Mouse (Mus musculus): ENCODE results near the gene Ppp1r9b. TPM values are rescaled to one million over a fixed set of nuclear protein-coding genes. Genes with fewer than 3 reads are reported as not detected.
"Not testable (repeated sequence)": the region's sequence is repeated elsewhere in the genome, so short reads cannot be mapped to it uniquely, and the experiment has no call there.

Ppp1r9b gene
- polyA plus RNA-seq, 1 experiment from 2014 or later, result 8.6 TPM

- 88% methylated on average over 4 of the region's 4 CpGs for WGBS
- H3K27ac ChIP-seq (replicated peaks in 1 of 2; ENCODE audit: control insufficient read depth in 1 of 2, insufficient read depth in 1 of 2, low read depth in 2 of 2, low read length in 2 of 2); H3K36me3 ChIP-seq (ENCODE audit: control insufficient read depth, insufficient read depth, low read length); H3K27me3 ChIP-seq (ENCODE audit: control insufficient read depth, insufficient read depth, low read length); H3K9ac ChIP-seq (ENCODE audit: low read length); ATAC-seq (ENCODE audit: insufficient number of reproducible peaks, insufficient read depth, low FRiP score, low read depth); H3K4me3 ChIP-seq (ENCODE audit: control insufficient read depth in 1 of 2, insufficient read depth in 1 of 2, low read depth in 1 of 2, low read length in 2 of 2); H3K9me3 ChIP-seq (ENCODE audit: control insufficient read depth, low read length); H3K4me2 ChIP-seq (ENCODE audit: low read length): not testable (repeated sequence)
- peaks cover 13 to 19% of the 10 kb centered on the region in 2 experiments for H3K4me1 ChIP-seq (ENCODE audit: control insufficient read depth in 2 of 2, insufficient read depth in 2 of 2, low read length in 2 of 2)
Observed at GRCm38 (mm10) chr11:94969709-94970108, 21.1 kb upstream of the Ppp1r9b start.

DNA sequence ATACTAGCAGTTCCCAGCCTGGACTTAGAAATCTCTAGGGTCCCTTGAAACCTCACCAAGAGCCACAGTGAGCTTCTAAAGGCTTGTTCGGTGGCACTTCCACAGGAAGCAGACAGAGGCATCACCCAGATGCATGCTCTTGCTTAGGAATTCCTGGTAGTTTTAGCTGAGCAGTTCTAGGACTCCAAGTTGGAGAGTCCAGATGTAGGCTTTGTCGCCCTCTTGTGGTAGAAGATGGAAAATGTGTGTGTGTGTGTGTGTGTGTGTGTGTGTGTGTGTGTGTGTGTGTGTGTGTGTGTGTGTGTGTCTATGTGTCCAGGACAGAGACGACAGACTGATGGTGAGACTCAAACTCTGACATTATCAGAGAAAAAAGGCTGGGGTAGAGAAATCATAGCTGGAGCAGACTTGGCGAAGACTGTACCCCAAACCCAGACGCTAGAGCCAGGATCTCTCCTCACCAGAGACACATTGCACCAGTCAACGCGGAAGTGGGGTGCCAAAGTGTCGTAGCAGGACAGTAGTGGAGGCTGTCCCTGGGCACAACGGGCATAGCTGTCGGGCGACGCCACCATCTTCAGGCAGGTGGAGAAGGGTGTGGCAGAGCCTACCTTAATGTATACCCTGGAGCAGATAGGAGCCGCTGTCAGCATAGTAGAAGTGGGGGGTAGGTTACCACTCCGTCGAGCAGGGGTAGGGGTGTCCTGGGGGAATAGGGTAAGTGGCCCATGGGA is 20.5 kb upstream of the Ppp1r9b start:
- Histone ChIP-seq H3K9me3 (ENCODE audit: control insufficient read depth, low read length) (no peaks in the 10 kb centered on the region), H3K9ac (ENCODE audit: low read length) (no peak overlapping the region), H3K4me1 (ENCODE audit: control insufficient read depth in 2 of 2, insufficient read depth in 2 of 2, low read length in 2 of 2) (peaks cover 20 to 26% of the 10 kb centered on the region in 2 experiments), H3K4me2 (ENCODE audit: low read length) (no peak overlapping the region), H3K27ac (replicated peaks in 1 of 2; ENCODE audit: control insufficient read depth in 1 of 2, insufficient read depth in 1 of 2, low read depth in 2 of 2, low read length in 2 of 2) (no peak overlapping the region), H3K27me3 (ENCODE audit: control insufficient read depth, insufficient read depth, low read length) (no peaks in the 10 kb centered on the region), H3K4me3 (ENCODE audit: control insufficient read depth in 1 of 2, insufficient read depth in 1 of 2, low read depth in 1 of 2, low read length in 2 of 2) (no peak overlapping the region), H3K36me3 (ENCODE audit: control insufficient read depth, insufficient read depth, low read length) (no peaks in the 10 kb centered on the region)
- WGBS, result 61% methylated on average over 15 of the region's 15 CpGs
- no peak for ATAC-seq (ENCODE audit: insufficient number of reproducible peaks, insufficient read depth, low FRiP score, low read depth)

- Histone ChIP-seq H3K4me1 (ENCODE audit: control insufficient read depth in 2 of 2, insufficient read depth in 2 of 2, low read length in 2 of 2) (peaks cover 31 to 37% of the 10 kb centered on the region in 2 experiments), H3K27ac (replicated peaks in 1 of 2; ENCODE audit: control insufficient read depth in 1 of 2, insufficient read depth in 1 of 2, low read depth in 2 of 2, low read length in 2 of 2) (no peak overlapping the region; a peak in 1 of 4 replicates), H3K27me3 (ENCODE audit: control insufficient read depth, insufficient read depth, low read length) (no peaks in the 10 kb centered on the region), H3K36me3 (ENCODE audit: control insufficient read depth, insufficient read depth, low read length) (no peaks in the 10 kb centered on the region), H3K4me3 (ENCODE audit: control insufficient read depth in 1 of 2, insufficient read depth in 1 of 2, low read depth in 1 of 2, low read length in 2 of 2) (peak overlapping the region; percentile 31 to 33; a peak in 1 of 4 replicates), H3K9me3 (ENCODE audit: control insufficient read depth, low read length) (no peaks in the 10 kb centered on the region), H3K4me2 (ENCODE audit: low read length) (peak overlapping the region; percentile 61), H3K9ac (ENCODE audit: low read length) (peak overlapping the region; percentile 70)
- no peak for ATAC-seq (ENCODE audit: insufficient number of reproducible peaks, insufficient read depth, low FRiP score, low read depth)
- 66% methylated on average over 16 of the region's 16 CpGs for WGBS
Observed at GRCm38 (mm10) chr11:94971895-94972615, 18.8 kb upstream of the Ppp1r9b start.

DNA sequence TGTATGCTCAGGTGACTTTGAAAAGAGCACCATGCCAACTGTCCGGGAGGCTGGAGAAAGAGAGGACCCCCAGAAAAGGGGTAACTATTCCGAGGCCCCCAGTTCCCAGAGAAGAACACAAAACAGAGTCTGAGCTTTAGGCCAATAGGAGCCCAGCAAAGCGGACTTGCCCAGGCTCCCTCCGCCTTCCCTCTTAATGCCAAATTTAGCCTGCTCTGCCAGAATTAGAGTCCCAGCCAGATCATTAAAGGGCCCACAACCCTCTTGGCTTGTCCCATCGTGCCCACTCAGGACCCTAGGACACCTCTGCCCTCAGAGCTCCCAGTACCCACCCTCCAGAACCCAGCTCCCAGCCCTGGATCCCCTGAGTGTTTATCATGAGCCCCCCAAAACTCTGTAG is 17.9 kb upstream of the Ppp1r9b start:
- Histone ChIP-seq H3K9me3 (ENCODE audit: control insufficient read depth, low read length) (no peaks in the 10 kb centered on the region), H3K4me2 (ENCODE audit: low read length) (peak overlapping the region; percentile 61), H3K9ac (ENCODE audit: low read length) (peak overlapping the region; percentile 70), H3K27me3 (ENCODE audit: control insufficient read depth, insufficient read depth, low read length) (no peaks in the 10 kb centered on the region), H3K4me1 (ENCODE audit: control insufficient read depth in 2 of 2, insufficient read depth in 2 of 2, low read length in 2 of 2) (peaks cover 32 to 43% of the 10 kb centered on the region in 2 experiments), H3K36me3 (ENCODE audit: control insufficient read depth, insufficient read depth, low read length) (no peaks in the 10 kb centered on the region), H3K4me3 (ENCODE audit: control insufficient read depth in 1 of 2, insufficient read depth in 1 of 2, low read depth in 1 of 2, low read length in 2 of 2) (peak overlapping the region; percentile 31 to 33), H3K27ac (replicated peaks in 1 of 2; ENCODE audit: control insufficient read depth in 1 of 2, insufficient read depth in 1 of 2, low read depth in 2 of 2, low read length in 2 of 2) (peak overlapping the region; percentile 68 to 75)
- no peak for ATAC-seq (ENCODE audit: insufficient number of reproducible peaks, insufficient read depth, low FRiP score, low read depth)
- WGBS, result 14% methylated on average over 5 of the region's 5 CpGs

GRCm38 (mm10) chr11:94973313-94973712 is 17.5 kb upstream of the Ppp1r9b start:
- H3K9me3 ChIP-seq (ENCODE audit: control insufficient read depth, low read length), result no peaks in the 10 kb centered on the region
- peak overlapping the region; percentile 31 to 33 for H3K4me3 ChIP-seq (ENCODE audit: control insufficient read depth in 1 of 2, insufficient read depth in 1 of 2, low read depth in 1 of 2, low read length in 2 of 2)
- peak; percentile 61 for ATAC-seq (ENCODE audit: insufficient number of reproducible peaks, insufficient read depth, low FRiP score, low read depth)
- peak overlapping the region; percentile 61 for H3K4me2 ChIP-seq (ENCODE audit: low read length)
- H3K4me1 ChIP-seq (ENCODE audit: control insufficient read depth in 2 of 2, insufficient read depth in 2 of 2, low read length in 2 of 2), result peaks cover 33 to 48% of the 10 kb centered on the region in 2 experiments
- no peaks in the 10 kb centered on the region for H3K36me3 ChIP-seq (ENCODE audit: control insufficient read depth, insufficient read depth, low read length)
- H3K27ac ChIP-seq (replicated peaks in 1 of 2; ENCODE audit: control insufficient read depth in 1 of 2, insufficient read depth in 1 of 2, low read depth in 2 of 2, low read length in 2 of 2), result peak overlapping the region; percentile 68 to 75
- 27% methylated on average over 4 of the region's 4 CpGs for WGBS
- H3K27me3 ChIP-seq (ENCODE audit: control insufficient read depth, insufficient read depth, low read length), result no peaks in the 10 kb centered on the region
- H3K9ac ChIP-seq (ENCODE audit: low read length), result peak overlapping the region; percentile 70

- Histone ChIP-seq H3K27me3 (ENCODE audit: control insufficient read depth, insufficient read depth, low read length) (no peaks in the 10 kb centered on the region), H3K9me3 (ENCODE audit: control insufficient read depth, low read length) (no peaks in the 10 kb centered on the region), H3K36me3 (ENCODE audit: control insufficient read depth, insufficient read depth, low read length) (no peaks in the 10 kb centered on the region), H3K27ac (replicated peaks in 1 of 2; ENCODE audit: control insufficient read depth in 1 of 2, insufficient read depth in 1 of 2, low read depth in 2 of 2, low read length in 2 of 2) (peak overlapping the region; percentile 40 to 78; a peak in 3 of 4 replicates), H3K4me2 (ENCODE audit: low read length) (no peak overlapping the region), H3K4me3 (ENCODE audit: control insufficient read depth in 1 of 2, insufficient read depth in 1 of 2, low read depth in 1 of 2, low read length in 2 of 2) (no peak overlapping the region), H3K9ac (ENCODE audit: low read length) (no peak overlapping the region), H3K4me1 (ENCODE audit: control insufficient read depth in 2 of 2, insufficient read depth in 2 of 2, low read length in 2 of 2) (peaks cover 39 to 52% of the 10 kb centered on the region in 2 experiments)
- peak; percentile 38; the same call in 1 of the 2 replicates for ATAC-seq (ENCODE audit: insufficient number of reproducible peaks, insufficient read depth, low FRiP score, low read depth)
- 24% methylated on average over 2 of the region's 2 CpGs for WGBS
Observed at GRCm38 (mm10) chr11:94974951-94975350, 15.9 kb upstream of the Ppp1r9b start.

DNA sequence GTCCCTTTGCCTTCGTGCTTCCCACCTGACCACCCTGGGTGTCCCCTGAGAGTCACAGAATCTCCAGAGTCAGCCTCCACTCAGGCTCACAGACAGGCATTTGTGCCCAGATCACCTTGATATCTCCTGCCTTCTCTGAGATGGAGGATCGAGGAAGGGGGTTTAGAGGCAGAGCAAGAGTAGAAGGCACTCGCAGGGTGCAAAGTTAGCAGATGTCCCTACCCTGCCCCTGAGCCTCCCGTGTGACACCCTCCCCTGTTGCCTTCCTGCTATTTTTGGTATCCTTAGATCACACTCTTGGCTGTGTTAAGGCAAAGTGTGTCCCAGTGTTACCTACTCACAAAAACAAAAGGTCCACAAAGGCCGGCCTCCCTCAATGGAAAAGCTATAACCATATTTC is 14.6 kb upstream of the Ppp1r9b start, which contains the start of gene Sgca:
Gene Sgca (minus strand): TSS at position 129 of the 400 bp plus-strand sequence.
- peak within 1 kb of the TSS; percentile 59 for H3K9ac ChIP-seq (ENCODE audit: low read length)

More for the DNA sequence above, 14.6 kb upstream of the Ppp1r9b start, which contains the start of gene Sgca:
- peak within 1 kb of the TSS; percentile 8; the same call in 1 of the 2 replicates for H3K4me2 ChIP-seq (ENCODE audit: low read length)
- H3K4me1 ChIP-seq (ENCODE audit: control insufficient read depth in 2 of 2, insufficient read depth in 2 of 2, low read length in 2 of 2), result peaks cover 39 to 52% of the 10 kb centered on the region in 2 experiments
- no peak for ATAC-seq (ENCODE audit: insufficient number of reproducible peaks, insufficient read depth, low FRiP score, low read depth)
- peak within 1 kb of the TSS; percentile 73 to 78 for H3K27ac ChIP-seq (replicated peaks in 1 of 2; ENCODE audit: control insufficient read depth in 1 of 2, insufficient read depth in 1 of 2, low read depth in 2 of 2, low read length in 2 of 2)
- no peaks in the 10 kb centered on the region for H3K36me3 ChIP-seq (ENCODE audit: control insufficient read depth, insufficient read depth, low read length)
- no peak within 1 kb of the TSS for H3K4me3 ChIP-seq (ENCODE audit: control insufficient read depth in 1 of 2, insufficient read depth in 1 of 2, low read depth in 1 of 2, low read length in 2 of 2)
- H3K27me3 ChIP-seq (ENCODE audit: control insufficient read depth, insufficient read depth, low read length), result no peaks in the 10 kb centered on the region
- H3K9me3 ChIP-seq (ENCODE audit: control insufficient read depth, low read length), result no peaks in the 10 kb centered on the region
- 34% methylated on average over 5 of the region's 5 CpGs for WGBS
